Mouse (Mus musculus): ENCODE measurements around the gene Ispd.

GRCm38 (mm10) chr12:36533160-36533900, 152.1 kb downstream of the Ispd start:
- no peak for TF ChIP-seq CTCF (IDR thresholded peaks at IDR 0.05; ENCODE audit: borderline replicate concordance, extremely low read depth, insufficient read depth, insufficient read length)
- TF ChIP-seq POLR2A (IDR thresholded peaks at IDR 0.05; ENCODE audit: borderline replicate concordance, extremely low read depth, insufficient read depth, insufficient read length, poor library complexity, severe bottlenecking): no peak

All from brain, embryonic 14.5 days (tissue).